Mouse (Mus musculus) liver, adult 2 months (tissue): Measurements from ENCODE around the gene Mtmr6. TPM values are rescaled to one million over a fixed set of nuclear protein-coding genes. Genes with fewer than 3 reads are reported as not detected.

Source experiments
- DNase-seq: peaks from one replicate; pipeline ENCODE4 v3.0.0-alpha.2; 2011; ENCODE audit warnings: low read depth, low spot score; ENCODE audit errors: extremely low read depth
- H3K27ac ChIP-seq: fragments of 200-500 bp; replicated peaks from 2 replicates; pipeline ENCODE4 v1.5.1; 2012; ENCODE audit warnings: low read depth, mild to moderate bottlenecking, control low read depth, inconsistent platforms, low read length; ENCODE audit not compliant: insufficient read depth
- H3K27me3 ChIP-seq: fragments of 200-500 bp; 2 replicates; pipeline ENCODE4 v1.6.1; 2012; ENCODE audit warnings: mild to moderate bottlenecking, moderate library complexity, low read length, inconsistent platforms; ENCODE audit not compliant: control insufficient read depth, insufficient read depth
- H3K36me3 ChIP-seq: fragments of 200-500 bp; 2 replicates; pipeline ENCODE4 v1.6.1; 2012; ENCODE audit warnings: low read length, inconsistent platforms; ENCODE audit not compliant: control insufficient read depth, insufficient read depth
- H3K4me1 ChIP-seq: fragments of 200-500 bp; 2 replicates; pipeline ENCODE4 v1.6.1; 2011; ENCODE audit warnings: low read length; ENCODE audit not compliant: control insufficient read depth, insufficient read depth
- H3K4me3 ChIP-seq: fragments of 200-500 bp; 2 replicates; pipeline ENCODE4 v1.5.1; 2011; ENCODE audit warnings: low read depth, mild to moderate bottlenecking, control low read depth, low read length, moderate library complexity; ENCODE audit not compliant: insufficient read depth
- H3K79me2 ChIP-seq: fragments of 200-500 bp; 2 replicates; pipeline ENCODE4 v1.6.1; 2012; ENCODE audit warnings: inconsistent platforms, mild to moderate bottlenecking, low read length, moderate library complexity; ENCODE audit not compliant: control insufficient read depth, insufficient read depth
- H3K9ac ChIP-seq: fragments of 200-500 bp; 2 replicates; pipeline ENCODE4 v1.6.1; 2012; ENCODE audit warnings: low read depth, mild to moderate bottlenecking, control low read depth, inconsistent platforms, low read length
- CTCF ChIP-seq: fragments of 200-500 bp; IDR thresholded peaks from 2 replicates; pipeline ENCODE4 v1.5.1; 2011; ENCODE audit warnings: low read depth, low read length, control low read depth
- POLR2A ChIP-seq: fragments of 200-500 bp; IDR thresholded peaks from 2 replicates; pipeline ENCODE4 v1.6.1; 2011; ENCODE audit warnings: low read length, control low read depth; ENCODE audit not compliant: insufficient read depth; ENCODE audit errors: extremely low read depth
- WGBS: fragments of 180-500 bp; shearing (Covaris S2); methylation state at CpG from one replicate; pipeline ENCODE4 v1.1.7; 2018; 5-methylcytosine and 5-hydroxymethylcytosine counted together
- polyA plus RNA-seq: library from polyadenylated mRNA; depleted of rRNA; stranded (reverse); fragments of >200 nt; gene quantifications from 2 replicates; pipeline ENCODE4 v1.2.3, GENCODE M21; 2012
- total RNA-seq: library from RNA; depleted of rRNA; stranded (reverse); fragments of >200 nt; gene quantifications from 2 replicates; pipeline ENCODE4 v1.2.3, GENCODE M21; 2014

Mtmr6 gene
- total and polyA plus RNA-seq, 2 experiments: 5.9 to 22.7 TPM

GRCm38 (mm10) chr14:60256356-60256755 lies 8.7 kb upstream of the Mtmr6 start:
- Histone ChIP-seq H3K27me3 (no peaks in the 10 kb centered on the region), H3K9ac (no peak overlapping the region), H3K4me3 (no peak overlapping the region), H3K79me2 (no peaks in the 10 kb centered on the region), H3K36me3 (no peaks in the 10 kb centered on the region), H3K27ac (no peak overlapping the region), H3K4me1 (peaks cover 4% of the 10 kb centered on the region)
- TF ChIP-seq CTCF: no peak
- no peak for TF ChIP-seq POLR2A
- 77% methylated on average over 3 of the region's 3 CpGs for WGBS
- DNase-seq: no peak

DNA sequence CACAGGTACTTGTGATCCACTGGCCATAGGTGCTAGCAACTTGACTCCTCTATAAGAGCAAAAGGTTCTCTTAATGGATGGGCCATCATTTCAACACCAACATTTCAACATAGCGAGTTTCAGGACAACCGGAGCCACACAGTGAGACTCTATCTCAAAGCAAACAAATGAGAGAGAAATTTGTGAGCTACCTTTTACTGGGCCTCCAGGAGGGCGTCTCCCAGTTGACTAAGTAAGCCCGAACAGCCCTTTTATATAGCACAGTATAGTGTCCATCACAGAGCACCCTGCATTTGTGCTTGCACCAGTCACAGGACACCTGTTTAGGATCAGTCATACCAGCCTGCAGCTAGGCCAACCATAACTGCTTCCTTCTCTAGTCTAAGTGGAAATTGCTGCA lies 7.9 kb upstream of the Mtmr6 start:
- no peak overlapping the region for H3K9ac ChIP-seq
- H3K27ac ChIP-seq: no peak overlapping the region
- H3K79me2 ChIP-seq: no peaks in the 10 kb centered on the region
- H3K4me1 ChIP-seq: peaks cover 4% of the 10 kb centered on the region
- DNase-seq: no peak
- whole genome bisulfite sequencing: 51% methylated on average over 4 of the region's 4 CpGs
- H3K4me3 ChIP-seq: no peak overlapping the region
- H3K27me3 ChIP-seq: no peaks in the 10 kb centered on the region
- no peaks in the 10 kb centered on the region for H3K36me3 ChIP-seq
- TF ChIP-seq CTCF: no peak
- no peak for TF ChIP-seq POLR2A

DNA sequence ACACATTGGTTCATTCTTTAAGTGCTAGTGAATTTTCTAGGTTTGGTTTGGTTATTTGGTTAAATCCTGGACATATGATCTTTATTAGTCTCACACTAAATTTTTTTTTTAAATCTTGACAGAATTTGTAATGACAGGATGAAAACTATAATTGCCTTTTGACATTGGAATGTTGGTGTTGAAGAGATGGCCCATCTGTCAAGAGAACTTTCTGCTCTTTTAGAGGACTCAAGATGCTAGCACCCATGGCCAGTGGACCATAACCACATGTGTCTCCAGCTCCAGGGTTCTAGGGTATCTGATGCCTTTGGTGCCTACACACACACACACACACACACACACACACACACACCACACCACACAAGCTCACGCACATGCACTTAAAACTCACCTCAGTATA lies 7.2 kb upstream of the Mtmr6 start:
- WGBS: 92% methylated on average over 1 of the region's 1 CpGs
- DNase-seq: no peak
- TF ChIP-seq POLR2A (no peak), CTCF (no peak)
- Histone ChIP-seq H3K9ac (no peak overlapping the region), H3K4me1 (no peaks in the 10 kb centered on the region), H3K27me3 (no peaks in the 10 kb centered on the region), H3K27ac (no peak overlapping the region), H3K4me3 (no peak overlapping the region), H3K36me3 (no peaks in the 10 kb centered on the region), H3K79me2 (no peaks in the 10 kb centered on the region)

- no peaks in the 10 kb centered on the region for H3K36me3 ChIP-seq
- no peak overlapping the region for H3K9ac ChIP-seq
- no peaks in the 10 kb centered on the region for H3K4me1 ChIP-seq
- no peaks in the 10 kb centered on the region for H3K27me3 ChIP-seq
- no peaks in the 10 kb centered on the region; the same call in 1 of the 2 replicates for H3K79me2 ChIP-seq
- no peak overlapping the region for H3K4me3 ChIP-seq
- no peak for DNase-seq
- 82% methylated on average over 7 of the region's 7 CpGs for WGBS
- no peak overlapping the region for H3K27ac ChIP-seq
- TF ChIP-seq POLR2A: no peak
- no peak for TF ChIP-seq CTCF
Observed at GRCm38 (mm10) chr14:60262316-60262715, 2.7 kb upstream of the Mtmr6 start.

- H3K9ac ChIP-seq: no peak overlapping the region
- H3K79me2 ChIP-seq: peaks cover 17% of the 10 kb centered on the region
- peak; percentile 7 for DNase-seq
- WGBS: 83% methylated on average over 6 of the region's 6 CpGs
- no peaks in the 10 kb centered on the region for H3K27me3 ChIP-seq
- no peaks in the 10 kb centered on the region for H3K36me3 ChIP-seq
- H3K4me3 ChIP-seq: no peak overlapping the region
- H3K4me1 ChIP-seq: no peaks in the 10 kb centered on the region; the same call in none of the 2 replicates
- TF ChIP-seq CTCF: no peak
- TF ChIP-seq POLR2A: no peak
- H3K27ac ChIP-seq: no peak overlapping the region
Observed at GRCm38 (mm10) chr14:60269333-60269732, 4.3 kb downstream of the Mtmr6 start.

DNA sequence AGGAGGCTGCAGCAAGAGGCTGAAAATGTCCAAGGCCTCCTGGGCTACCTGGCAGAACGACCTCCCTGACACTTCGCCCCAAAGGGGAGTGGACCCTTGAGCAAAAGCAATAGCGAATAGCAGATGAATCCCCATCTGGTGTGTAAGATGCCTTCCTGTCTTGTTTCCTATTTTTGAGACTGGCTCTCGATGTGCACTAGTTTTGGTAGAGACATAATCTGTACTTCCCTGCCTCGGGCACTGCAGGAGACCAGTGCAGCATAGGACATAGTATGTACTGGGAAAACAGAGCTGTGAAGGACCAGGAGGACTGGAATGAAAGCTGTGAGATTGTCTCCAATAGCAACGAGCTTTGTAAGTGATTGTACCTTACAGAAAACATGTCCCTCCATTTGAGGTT lies 8.3 kb downstream of the Mtmr6 start:
- Histone ChIP-seq H3K4me1 (peaks cover 3% of the 10 kb centered on the region), H3K27ac (no peak overlapping the region), H3K36me3 (peaks cover 7% of the 10 kb centered on the region), H3K27me3 (no peaks in the 10 kb centered on the region), H3K9ac (no peak overlapping the region), H3K4me3 (no peak overlapping the region), H3K79me2 (peaks cover 13% of the 10 kb centered on the region)
- DNase-seq: no peak
- TF ChIP-seq POLR2A: no peak
- no peak for TF ChIP-seq CTCF
- 73% methylated on average over 6 of the region's 6 CpGs for WGBS
